Mouse (Mus musculus) lung, embryonic 15.5 days (tissue): Measurements from ENCODE around the gene Gatb. TPM values are rescaled to one million over a fixed set of nuclear protein-coding genes. Genes with fewer than 3 reads are reported as not detected.

Experiments used
- ATAC-seq: fragments of 200-750 bp; cut with Nextera tagmentation; 2 replicates; pipeline ENCODE4 v1.8.0; 2017; ENCODE audit warnings: moderate number of reproducible peaks, borderline replicate concordance; ENCODE audit not compliant: low FRiP score, low TSS enrichment; ENCODE audit errors: extremely low read depth
- H3K27ac ChIP-seq: fragments of 300-500 bp; sonication (generic); 2 replicates; pipeline ENCODE4 v1.5.1; 2015; ENCODE audit warnings: moderate library complexity, mild to moderate bottlenecking, inconsistent platforms
- H3K27me3 ChIP-seq: fragments of 300-500 bp; sonication (generic); 2 replicates; pipeline ENCODE4 v1.6.1; 2015; ENCODE audit warnings: inconsistent platforms
- H3K36me3 ChIP-seq: fragments of 300-500 bp; sonication (generic); 2 replicates; pipeline ENCODE4 v1.6.1; 2015; ENCODE audit warnings: inconsistent platforms
- H3K4me1 ChIP-seq: fragments of 300-500 bp; sonication (generic); 2 replicates; pipeline ENCODE4 v1.6.1; 2015; ENCODE audit warnings: inconsistent platforms
- H3K4me2 ChIP-seq: fragments of 300-500 bp; sonication (generic); 2 replicates; pipeline ENCODE4 v1.6.1; 2015; ENCODE audit warnings: inconsistent platforms, mild to moderate bottlenecking, moderate library complexity
- H3K4me3 ChIP-seq: fragments of 300-500 bp; sonication (generic); 2 replicates; pipeline ENCODE4 v1.5.1; 2015; ENCODE audit warnings: mild to moderate bottlenecking, inconsistent platforms
- H3K9ac ChIP-seq: fragments of 300-500 bp; sonication (generic); 2 replicates; pipeline ENCODE4 v1.6.1; 2015; ENCODE audit warnings: inconsistent platforms
- H3K9me3 ChIP-seq: fragments of 300-500 bp; sonication (generic); 2 replicates; pipeline ENCODE4 v1.6.1; 2016; ENCODE audit warnings: inconsistent platforms
- WGBS: fragments of 180-500 bp; shearing (Covaris S2); methylation state at CpG from one replicate; pipeline ENCODE4 v1.1.7; 2015; 5-methylcytosine and 5-hydroxymethylcytosine counted together
- polyA plus RNA-seq: library from polyadenylated mRNA; unstranded; fragments of >200 nt; fragmentation: Nextera tagmentation; extraction: Ambion mirVana; gene quantifications from 2 replicates; pipeline ENCODE4 v1.2.1, GENCODE M21; 2015

The Gatb gene
- polyA plus RNA-seq, 1 experiment from 2014 or later = 22.8 TPM

- no peak overlapping the region for H3K27ac ChIP-seq
- H3K4me1 ChIP-seq = no peaks in the 10 kb centered on the region
- 56% methylated on average over 4 of the region's 4 CpGs for WGBS
- no peak; the same call in 1 of the 2 replicates for ATAC-seq
- no peaks in the 10 kb centered on the region for H3K9me3 ChIP-seq
- H3K36me3 ChIP-seq = no peaks in the 10 kb centered on the region
- H3K4me2 ChIP-seq = no peak overlapping the region
- H3K9ac ChIP-seq = no peak overlapping the region
- no peak overlapping the region for H3K4me3 ChIP-seq
- H3K27me3 ChIP-seq = no peaks in the 10 kb centered on the region
These were observed 117.2 kb downstream of the Gatb start for GRCm38 (mm10) chr3:85691134-85691533.

DNA sequence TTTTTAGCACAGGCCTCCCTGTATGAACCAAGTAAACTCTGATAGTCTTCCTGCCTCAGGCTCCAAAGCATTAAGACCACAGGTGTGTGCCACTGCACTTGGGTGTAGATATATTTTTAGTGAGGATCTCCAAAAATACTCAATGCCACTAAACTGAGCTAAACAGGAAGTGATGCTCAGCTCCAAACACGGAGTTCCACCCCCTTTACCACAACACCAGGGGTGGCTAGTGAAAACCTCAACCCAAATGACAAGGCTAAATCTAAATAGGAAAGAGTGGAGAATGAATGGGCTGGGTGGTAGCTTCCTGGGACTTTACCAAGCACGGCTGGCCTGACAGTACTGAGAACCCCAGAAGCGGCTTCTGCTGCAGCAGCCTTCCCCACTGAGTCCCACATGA lies 119.1 kb downstream of the Gatb start:
- Histone ChIP-seq H3K36me3 (no peaks in the 10 kb centered on the region), H3K4me1 (no peaks in the 10 kb centered on the region), H3K4me2 (no peak overlapping the region), H3K9ac (no peak overlapping the region), H3K27ac (no peak overlapping the region), H3K27me3 (no peaks in the 10 kb centered on the region), H3K9me3 (no peaks in the 10 kb centered on the region), H3K4me3 (no peak overlapping the region)
- WGBS = 39% methylated on average over 3 of the region's 3 CpGs
- no peak for ATAC-seq

DNA sequence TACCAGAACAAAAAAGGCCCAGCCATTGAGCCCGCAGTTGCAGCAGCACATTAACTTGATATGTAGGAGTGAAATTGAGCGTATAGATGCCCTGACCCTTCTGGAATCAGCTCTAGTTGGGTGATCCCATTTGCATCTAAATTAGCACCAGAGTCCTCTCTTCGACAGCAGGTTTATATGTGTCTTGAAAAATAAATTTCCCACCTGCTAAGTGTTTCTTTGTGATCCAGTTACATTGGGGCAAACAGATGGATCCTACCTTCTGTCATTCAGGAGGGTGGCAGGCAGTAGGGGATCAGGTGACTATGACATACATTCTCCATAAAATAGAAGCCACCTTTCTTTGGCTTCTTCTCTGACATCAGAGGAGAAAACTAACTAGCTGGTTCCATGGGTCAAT lies 121.1 kb downstream of the Gatb start:
- Histone ChIP-seq H3K9ac (no peak overlapping the region), H3K4me1 (no peaks in the 10 kb centered on the region), H3K27me3 (no peaks in the 10 kb centered on the region), H3K9me3 (no peaks in the 10 kb centered on the region), H3K4me3 (no peak overlapping the region), H3K4me2 (no peak overlapping the region), H3K36me3 (no peaks in the 10 kb centered on the region), H3K27ac (no peak overlapping the region)
- ATAC-seq = no peak
- WGBS = 74% methylated on average over 3 of the region's 3 CpGs

- 86% methylated on average over 4 of the region's 4 CpGs for WGBS
- Histone ChIP-seq H3K27me3 (no peaks in the 10 kb centered on the region), H3K4me2 (no peak overlapping the region), H3K4me1 (peaks cover 6% of the 10 kb centered on the region; the same call in 1 of the 2 replicates), H3K4me3 (no peak overlapping the region), H3K27ac (no peak overlapping the region), H3K9me3 (no peaks in the 10 kb centered on the region), H3K9ac (no peak overlapping the region), H3K36me3 (no peaks in the 10 kb centered on the region)
- ATAC-seq = no peak
These were observed 124.6 kb downstream of the Gatb start for GRCm38 (mm10) chr3:85698496-85698895.

GRCm38 (mm10) chr3:85703141-85703882 lies 129.4 kb downstream of the Gatb start:
- 37% methylated on average over 6 of the region's 6 CpGs for WGBS
- Histone ChIP-seq H3K27ac (peak overlapping the region; percentile 63), H3K36me3 (no peaks in the 10 kb centered on the region)

More at GRCm38 (mm10) chr3:85703141-85703882, 129.4 kb downstream of the Gatb start:
- Histone ChIP-seq H3K4me1 (peaks cover 9% of the 10 kb centered on the region; the same call in 1 of the 2 replicates), H3K9me3 (no peaks in the 10 kb centered on the region), H3K4me3 (no peak overlapping the region), H3K27me3 (no peaks in the 10 kb centered on the region), H3K4me2 (no peak overlapping the region), H3K9ac (no peak overlapping the region)
- ATAC-seq = peak; percentile 46; the same call in 1 of the 2 replicates

Other genes starting within 250 kb of the Gatb start
- gene Fam160a1, start 243.2 kb downstream of the Gatb start, polyA plus RNA-seq = 2.9 and 3.1 TPM in 2 replicates